9 mouse cellular contexts compared by ENCODE assay signal in the genomic region with DNA sequence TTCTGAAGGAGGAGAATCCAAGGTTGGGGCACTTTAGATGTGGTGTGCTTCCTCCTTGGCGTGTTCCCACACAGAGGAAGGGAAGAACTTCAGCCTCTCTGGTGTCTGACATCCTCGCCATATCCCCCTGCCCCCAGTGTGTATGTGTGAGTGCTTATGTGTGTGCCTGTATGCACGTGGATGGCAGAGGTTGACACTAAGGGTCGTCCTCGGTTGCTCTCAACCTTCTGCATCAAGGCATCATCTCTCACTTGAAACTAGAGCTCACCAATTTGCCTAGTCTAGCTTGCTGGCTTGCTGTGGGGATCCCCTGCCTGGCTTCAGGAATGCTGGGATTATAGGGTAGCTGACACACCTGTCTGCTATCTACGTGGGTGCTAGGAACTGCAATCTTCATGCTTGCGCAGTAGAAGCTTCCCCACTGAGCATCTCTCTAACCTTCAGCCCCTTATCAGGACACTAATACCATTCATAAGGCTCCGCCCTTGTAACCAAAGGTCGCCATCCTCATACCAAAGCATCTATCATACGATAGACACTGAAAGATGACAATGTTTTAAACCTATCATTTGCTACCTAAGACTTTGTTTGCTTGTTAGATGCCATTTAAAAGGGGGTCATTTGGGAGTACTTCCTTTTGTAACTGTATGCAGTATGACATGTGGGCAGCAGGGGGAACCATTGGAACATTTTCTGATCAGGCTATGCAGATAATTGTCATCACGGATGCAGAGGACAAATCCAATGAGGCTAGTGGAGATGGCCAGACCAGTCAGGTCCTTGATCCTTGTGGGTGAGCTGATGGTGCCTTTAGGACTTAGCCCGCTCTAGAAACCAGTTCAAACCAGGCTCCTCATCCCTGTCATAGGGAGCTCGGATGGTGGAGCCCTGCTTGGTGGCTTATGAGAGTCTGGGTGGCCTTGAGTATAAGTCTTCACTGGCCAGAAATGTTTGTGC. TPM values are rescaled to one million over a fixed set of nuclear protein-coding genes. Genes with fewer than 3 reads are reported as not detected.
A peak's percentile ranks its signal among the peaks of the same experiment; 100 is the strongest.
DNase-seq lines count a peak whose midpoint lies in the region; ATAC-seq lines count a peak whose summit lies in the region.
"Had no signal": no experiment of that assay in that cellular context is flagged by ENCODE, and none has a peak within 500 bp of the region (broad histone marks: within the 10 kb centered on the region; RNA-seq: fewer than 3 reads in every experiment).

No protein-coding gene starts in this region.

- no peak overlapping the region for H3K4me3 ChIP-seq in heart, embryonic 10.5 days
- H3K4me3 ChIP-seq in midbrain, embryonic 15.5 days: no peak overlapping the region
- H3K4me3 ChIP-seq: liver, embryonic 15.5 days had no signal

- peak; percentile 42 to 84 for DNase-seq in heart, adult 18-20 months
- DNase-seq in heart, embryonic 10.5 days (ENCODE audit: low spot score): no peak
- DNase-seq in cerebellum, postnatal 10 days: peak; percentile 83 to 87
- peak; percentile 64 to 70 for DNase-seq in frontal cortex, postnatal 25 days (ENCODE audit: low spot score in 2 of 2)
- DNase-seq in kidney, adult 11 months: peak; percentile 15
- DNase-seq in left cerebral cortex, postnatal 4 days: peak; percentile 64
- DNase-seq in spleen, postnatal 10 days (ENCODE audit: low spot score in 2 of 2): peak; percentile 39 to 76

- 51% methylated on average over 13 of the region's 13 CpGs for WGBS in heart, embryonic 10.5 days
- WGBS in midbrain, embryonic 15.5 days: 56% methylated on average over 13 of the region's 13 CpGs

- H3K4me1 ChIP-seq in heart, embryonic 10.5 days: peaks cover 13% of the 10 kb centered on the region
- no peaks in the 10 kb centered on the region for H3K4me1 ChIP-seq in midbrain, embryonic 15.5 days
- H3K4me1 ChIP-seq: liver, embryonic 15.5 days had no signal

- H3K36me3 ChIP-seq in heart, embryonic 10.5 days: peaks cover 7% of the 10 kb centered on the region; the same call in 1 of the 2 replicates
- H3K36me3 ChIP-seq in midbrain, embryonic 15.5 days (replicated peaks): no peaks in the 10 kb centered on the region
- H3K36me3 ChIP-seq: liver, embryonic 15.5 days had no signal

- intact Hi-C loops in left cerebral cortex, postnatal 4 days (cut with DNase I): loop anchor here (2.0 to 10.0 kb wide), 2 partner anchors 443 to 887 kb away; no protein-coding TSS in a partner anchor

- H3K27me3 ChIP-seq in heart, embryonic 10.5 days (ENCODE audit: insufficient read depth, poor library complexity, severe bottlenecking): no peaks in the 10 kb centered on the region
- no peaks in the 10 kb centered on the region for H3K27me3 ChIP-seq in midbrain, embryonic 15.5 days (replicated peaks)
- H3K27me3 ChIP-seq: liver, embryonic 15.5 days had no signal

- peak; percentile 89 for ATAC-seq in midbrain, embryonic 15.5 days (replicated peaks)

- H3K27ac ChIP-seq in heart, embryonic 10.5 days: no peak overlapping the region
- H3K27ac ChIP-seq in midbrain, embryonic 15.5 days: no peak overlapping the region
- H3K27ac ChIP-seq: liver, embryonic 15.5 days had no signal

- no peak overlapping the region for H3K9ac ChIP-seq in midbrain, embryonic 15.5 days
- H3K9ac ChIP-seq: liver, embryonic 15.5 days had no signal

- H3K9me3 ChIP-seq in heart, embryonic 10.5 days: no peaks in the 10 kb centered on the region
- no peaks in the 10 kb centered on the region for H3K9me3 ChIP-seq in midbrain, embryonic 15.5 days
- H3K9me3 ChIP-seq: liver, embryonic 15.5 days had no signal

- no peak overlapping the region for H3K4me2 ChIP-seq in midbrain, embryonic 15.5 days
- H3K4me2 ChIP-seq: liver, embryonic 15.5 days had no signal

RNA-seq across cellular contexts. Expression of a gene that starts 21.7 kb away (rescaled TPM):
- 10 to 100 TPM; 39.3 to 42.8 TPM for total RNA-seq in heart, adult 18-20 months (2021)
- polyA plus RNA-seq in heart, embryonic 10.5 days (2016; fragmentation: Nextera tagmentation; extraction: Ambion mirVana): 34.7 and 44.9 TPM in 2 replicates
- 10 to 100 TPM; 53.1 to 53.7 TPM for total RNA-seq in left cerebral cortex, postnatal 4 days (2021)
- 98.3 and 103 TPM in 2 replicates for polyA plus RNA-seq in midbrain, embryonic 15.5 days (2015; fragmentation: Nextera tagmentation; extraction: Ambion mirVana)
